Mouse (Mus musculus): ENCODE results near the gene Dld.

DNA sequence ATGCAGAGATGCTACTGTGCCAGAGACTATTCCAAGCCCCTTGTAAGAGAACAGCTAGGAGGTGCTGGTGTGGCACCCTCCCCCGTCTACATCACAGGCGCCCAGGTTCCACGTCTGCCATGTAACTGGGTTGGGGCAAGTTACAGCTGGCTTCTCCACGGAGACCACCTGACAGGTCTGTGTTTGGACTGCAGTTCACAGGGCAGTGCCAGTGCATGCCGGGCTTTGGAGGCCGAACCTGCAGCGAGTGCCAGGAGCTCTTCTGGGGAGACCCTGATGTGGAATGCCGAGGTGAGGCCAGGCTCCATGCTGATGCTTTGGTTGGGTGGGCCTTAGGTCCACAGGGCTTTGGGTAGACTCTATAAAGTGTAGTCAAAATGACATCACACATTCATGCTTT, 43.5 kb downstream of the Dld start:
- no peak for TF ChIP-seq CTCF (IDR thresholded peaks at IDR 0.05; ENCODE audit: control insufficient read depth, insufficient read depth, insufficient read length)
- TF ChIP-seq CEBPB (IDR thresholded peaks at IDR 0.05; ENCODE audit: low read depth), result no peak
- TF ChIP-seq MAX (IDR thresholded peaks at IDR 0.05), result no peak
- TF ChIP-seq USF1 (IDR thresholded peaks at IDR 0.05; ENCODE audit: low read depth), result no peak
- TF ChIP-seq FOSL1 (IDR thresholded peaks at IDR 0.05; ENCODE audit: insufficient read depth, low read length, poor library complexity, severe bottlenecking), result no peak

All from C2C12 (cell line).